Mouse (Mus musculus) heart, adult 2 months (tissue): ENCODE results near the gene Nhsl2. TPM values are rescaled to one million over a fixed set of nuclear protein-coding genes. Genes with fewer than 3 reads are reported as not detected.

Experiments used
- DNase-seq, 2 experiments: peaks; one replicate each; pipeline ENCODE4 v3.0.0; 2021
- H3K27ac ChIP-seq: fragments of 200-600 bp; 2 replicates; pipeline ENCODE4 v1.8.1; 2022
- H3K27me3 ChIP-seq: fragments of 200-500 bp; 2 replicates; pipeline ENCODE4 v1.6.1; 2012; ENCODE audit warnings: mild to moderate bottlenecking, low read length, inconsistent platforms, mixed read lengths; ENCODE audit not compliant: control insufficient read depth, insufficient read depth
- H3K36me3 ChIP-seq: fragments of 200-500 bp; 2 replicates; pipeline ENCODE4 v1.6.1; 2012; ENCODE audit warnings: low read length, inconsistent platforms; ENCODE audit not compliant: control insufficient read depth, insufficient read depth
- H3K4me1 ChIP-seq: fragments of 200-500 bp; 2 replicates; pipeline ENCODE4 v1.6.1; 2011; ENCODE audit warnings: low read length; ENCODE audit not compliant: control insufficient read depth, insufficient read depth
- H3K4me3 ChIP-seq: fragments of 200-600 bp; 2 replicates; pipeline ENCODE4 v1.8.1; 2022
- H3K79me2 ChIP-seq: fragments of 200-500 bp; replicated peaks from 2 replicates; pipeline ENCODE4 v1.6.1; 2012; ENCODE audit warnings: mild to moderate bottlenecking, inconsistent platforms, low read length, moderate library complexity, mixed read lengths; ENCODE audit not compliant: control insufficient read depth, insufficient read depth
- H3K9ac ChIP-seq: fragments of 200-500 bp; 2 replicates; pipeline ENCODE4 v1.6.1; 2012; ENCODE audit warnings: low read depth, mild to moderate bottlenecking, control low read depth, inconsistent platforms, low read length, mixed read lengths
- CTCF ChIP-seq: fragments of 200-600 bp; IDR thresholded peaks from 2 replicates; pipeline ENCODE4 v1.8.1; 2022; ENCODE audit warnings: antibody characterized with exemption, mild to moderate bottlenecking, moderate library complexity
- EP300 ChIP-seq: fragments of 200-500 bp; IDR thresholded peaks from 2 replicates; pipeline ENCODE4 v1.6.1; 2011; ENCODE audit warnings: low read depth, low read length, control low read depth; ENCODE audit not compliant: insufficient read depth
- POLR2A ChIP-seq: fragments of 200-500 bp; IDR thresholded peaks from 2 replicates; pipeline ENCODE4 v1.6.1; 2011; ENCODE audit warnings: mild to moderate bottlenecking, low read depth, low read length, control low read depth; ENCODE audit not compliant: insufficient read depth
- WGBS: fragments of 180-500 bp; shearing (Covaris S2); methylation state at CpG from one replicate; pipeline ENCODE4 v1.1.7; 2018; 5-methylcytosine and 5-hydroxymethylcytosine counted together
- intact Hi-C: fragments of 180-260 bp; cut with DNase I; formaldehyde crosslinking; loops from one replicate; pipeline ENCODE4 v1.15.1; 2025
- polyA plus RNA-seq: library from polyadenylated mRNA; depleted of rRNA; stranded (reverse); fragments of >200 nt; gene quantifications from 2 replicates; pipeline ENCODE4 v1.2.3, GENCODE M21; 2012
- total RNA-seq, 2 experiments: library from RNA; stranded (reverse); gene quantifications; 2 replicates each; pipeline ENCODE4 v1.2.3; 2021

Gene Nhsl2
- total and polyA plus RNA-seq, 3 experiments = 1.4 to 4.2 (median 3.6) TPM

GRCm38 (mm10) chrX:101978861-101979260, 129.7 kb downstream of the Nhsl2 start:
- Histone ChIP-seq H3K27me3 (no peaks in the 10 kb centered on the region), H3K36me3 (no peaks in the 10 kb centered on the region), H3K4me3 (no peak overlapping the region), H3K79me2 (no peaks in the 10 kb centered on the region), H3K27ac (no peak overlapping the region), H3K4me1 (peaks cover 4% of the 10 kb centered on the region), H3K9ac (no peak overlapping the region)
- WGBS = 39% methylated on average over 2 of the region's 2 CpGs
- intact Hi-C loops = no loop called here
- no peak for TF ChIP-seq POLR2A
- no peak for TF ChIP-seq CTCF
- TF ChIP-seq EP300 = no peak
- DNase-seq = no peak

- Histone ChIP-seq H3K27me3 (no peaks in the 10 kb centered on the region), H3K79me2 (no peaks in the 10 kb centered on the region), H3K36me3 (no peaks in the 10 kb centered on the region), H3K4me1 (peaks cover 7% of the 10 kb centered on the region), H3K27ac (no peak overlapping the region), H3K4me3 (no peak overlapping the region), H3K9ac (no peak overlapping the region)
- no peak for DNase-seq
- 53% methylated on average over 5 of the region's 5 CpGs for WGBS
- intact Hi-C loops = no loop called here
- TF ChIP-seq CTCF (no peak), EP300 (no peak), POLR2A (no peak)
Observed at GRCm38 (mm10) chrX:101979267-101979666, 130.1 kb downstream of the Nhsl2 start.

- Histone ChIP-seq H3K27ac (no peak overlapping the region), H3K9ac (no peak overlapping the region), H3K79me2 (no peaks in the 10 kb centered on the region), H3K27me3 (no peaks in the 10 kb centered on the region), H3K36me3 (no peaks in the 10 kb centered on the region), H3K4me1 (peaks cover 7% of the 10 kb centered on the region), H3K4me3 (no peak overlapping the region)
- WGBS = 64% methylated on average over 2 of the region's 2 CpGs
- TF ChIP-seq POLR2A = no peak
- no peak for TF ChIP-seq EP300
- TF ChIP-seq CTCF = no peak
- DNase-seq = no peak
- intact Hi-C loops = no loop called here
Observed at GRCm38 (mm10) chrX:101980586-101980985, 131.4 kb downstream of the Nhsl2 start.

- no peaks in the 10 kb centered on the region for H3K36me3 ChIP-seq
- no peak overlapping the region for H3K4me3 ChIP-seq
- WGBS = 39% methylated on average over 2 of the region's 2 CpGs
- H3K9ac ChIP-seq = no peak overlapping the region
- no peaks in the 10 kb centered on the region for H3K27me3 ChIP-seq
- TF ChIP-seq CTCF = peak; percentile 76
- no peak for TF ChIP-seq EP300
- no peak for TF ChIP-seq POLR2A
- intact Hi-C loops = no loop called here
- DNase-seq = no peak
- no peaks in the 10 kb centered on the region for H3K79me2 ChIP-seq
- peaks cover 7% of the 10 kb centered on the region for H3K4me1 ChIP-seq
- H3K27ac ChIP-seq = no peak overlapping the region
Observed at GRCm38 (mm10) chrX:101981450-101981849, 132.3 kb downstream of the Nhsl2 start.

- intact Hi-C loops = no loop called here
- Histone ChIP-seq H3K27me3 (no peaks in the 10 kb centered on the region), H3K79me2 (no peaks in the 10 kb centered on the region), H3K27ac (no peak overlapping the region), H3K4me3 (no peak overlapping the region), H3K36me3 (no peaks in the 10 kb centered on the region), H3K4me1 (peaks cover 7% of the 10 kb centered on the region), H3K9ac (no peak overlapping the region)
- peak in 1 of 2 experiments; percentile 13 for DNase-seq
- TF ChIP-seq CTCF = no peak
- TF ChIP-seq POLR2A = no peak
- TF ChIP-seq EP300 = peak; percentile 59; the same call in 1 of the 2 replicates
- WGBS = 38% methylated on average over 6 of the region's 6 CpGs
Observed at GRCm38 (mm10) chrX:101983638-101984037, 134.5 kb downstream of the Nhsl2 start.

- no peak overlapping the region for H3K27ac ChIP-seq
- no peak overlapping the region for H3K4me3 ChIP-seq
- H3K27me3 ChIP-seq = no peaks in the 10 kb centered on the region
- H3K36me3 ChIP-seq = no peaks in the 10 kb centered on the region
- no peak overlapping the region for H3K9ac ChIP-seq
- H3K4me1 ChIP-seq = peaks cover 7% of the 10 kb centered on the region
- DNase-seq = no peak
- intact Hi-C loops = no loop called here
- H3K79me2 ChIP-seq = no peaks in the 10 kb centered on the region
- 70% methylated on average over 9 of the region's 9 CpGs for WGBS
- TF ChIP-seq EP300 = no peak
- TF ChIP-seq CTCF = no peak
- TF ChIP-seq POLR2A = no peak
Observed at GRCm38 (mm10) chrX:101986657-101987367, 137.6 kb downstream of the Nhsl2 start.
